Mouse (Mus musculus): ENCODE measurements around the gene Chek2.

DNA sequence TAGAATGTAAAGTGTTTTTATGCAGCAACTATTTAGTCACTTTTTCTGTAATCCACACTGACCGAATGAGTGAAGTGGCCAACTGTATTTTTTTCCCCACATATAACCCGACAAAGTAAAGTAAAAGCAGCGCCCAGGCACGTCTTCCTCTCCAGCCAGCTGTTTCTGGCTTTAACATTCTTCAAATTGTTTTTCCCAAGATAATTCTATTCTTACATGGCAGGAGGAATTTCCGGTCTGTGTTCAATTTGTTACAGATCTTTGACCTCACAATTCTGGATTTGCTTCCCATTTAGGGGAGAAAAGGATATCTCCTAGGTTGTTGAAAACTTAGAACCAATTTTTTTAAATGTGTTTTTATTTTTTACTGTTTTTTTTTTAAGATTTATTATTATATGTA is 17.3 kb downstream of the Chek2 start:
- no peak for TF ChIP-seq POLR2A (IDR thresholded peaks at IDR 0.05; ENCODE audit: low read depth, low read length)
- no peak for TF ChIP-seq JUND (conservative IDR thresholded peaks at IDR 0.05; ENCODE audit: low read depth, low read length)
- no peak for TF ChIP-seq MAFK (IDR thresholded peaks at IDR 0.05; ENCODE audit: insufficient replicate concordance, low read length)
- TF ChIP-seq MEF2A (IDR thresholded peaks at IDR 0.05; ENCODE audit: borderline replicate concordance, low read depth, low read length), result no peak
- no peak for TF ChIP-seq CTCF (conservative IDR thresholded peaks at IDR 0.05 in 1 of 2, IDR thresholded peaks at IDR 0.05 in 1 of 2; ENCODE audit: low read depth in 2 of 2, low read length in 2 of 2)
- TF ChIP-seq USF2 (conservative IDR thresholded peaks at IDR 0.05; ENCODE audit: low read depth, low read length), result no peak
- no peak for TF ChIP-seq CHD1 (IDR thresholded peaks at IDR 0.05; ENCODE audit: low read depth, low read length)
- TF ChIP-seq USF1 (IDR thresholded peaks at IDR 0.05; ENCODE audit: low read depth, low read length), result no peak

Data from CH12.LX (cell line).